Mouse (Mus musculus) kidney, adult 11 months (tissue): Measurements from ENCODE around the gene Ppp6r1.
"Not testable (repeated sequence)": the region's sequence is repeated elsewhere in the genome, so short reads cannot be mapped to it uniquely, and the experiment has no call there.

ENCODE experiments used
- DNase-seq: peaks from one replicate; pipeline ENCODE4 v3.0.0; 2022

Gene Ppp6r1

GRCm38 (mm10) chr7:4612956-4613355 is 45.9 kb downstream of the Ppp6r1 start:
- no peak for DNase-seq

GRCm38 (mm10) chr7:4612386-4612785 is 46.4 kb downstream of the Ppp6r1 start:
- no peak for DNase-seq

GRCm38 (mm10) chr7:4611921-4612341 is 46.9 kb downstream of the Ppp6r1 start:
- DNase-seq, result no peak

GRCm38 (mm10) chr7:4611511-4611910 is 47.3 kb downstream of the Ppp6r1 start:
- DNase-seq, result no peak

- DNase-seq, result peak; percentile 83
Measured at GRCm38 (mm10) chr7:4608002-4608401, 50.8 kb downstream of the Ppp6r1 start.

- DNase-seq, result no peak
Measured at GRCm38 (mm10) chr7:4603873-4604272, 54.9 kb downstream of the Ppp6r1 start, which contains the start of gene Ptprh. Gene Ptprh (minus strand): TSS chr7:4604041.

GRCm38 (mm10) chr7:4602969-4603368 is 55.9 kb downstream of the Ppp6r1 start:
- DNase-seq, result no peak

DNA sequence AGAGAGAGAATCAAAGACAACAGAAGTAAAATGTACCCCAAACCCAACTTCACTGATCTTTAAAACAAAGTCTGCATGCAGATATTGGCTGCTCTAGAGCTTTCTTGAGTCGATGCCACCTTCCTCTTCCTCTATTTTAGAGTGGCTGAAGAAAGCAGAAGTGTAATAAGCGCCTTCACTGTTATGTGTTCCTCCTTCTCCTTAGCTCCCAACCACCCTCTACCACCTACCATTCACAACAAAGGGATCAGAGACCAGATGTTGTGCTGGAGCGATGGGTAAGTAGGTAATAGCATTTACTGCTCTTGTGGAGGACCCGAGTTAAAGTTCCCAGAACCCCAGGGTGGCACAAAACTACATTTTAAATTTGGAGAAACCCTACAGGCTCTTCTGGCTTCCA is 61.8 kb downstream of the Ppp6r1 start:
- DNase-seq, result not testable (repeated sequence)
